Mouse (Mus musculus): Measurements from ENCODE around the gene Prr23a2. TPM values are rescaled to one million over a fixed set of nuclear protein-coding genes. Genes with fewer than 3 reads are reported as not detected.
A peak's percentile ranks its signal among the peaks of the same experiment; 100 is the strongest.

Prr23a2 gene
- total and polyA plus RNA-seq, 3 experiments: not detected

- Histone ChIP-seq H3K4me3 (no peak within 1 kb of the TSS), H3K79me2 (replicated peaks; ENCODE audit: control insufficient read depth, insufficient read depth, low read length) (no peaks in the 10 kb centered on the region), H3K27ac (no peak within 1 kb of the TSS), H3K4me1 (ENCODE audit: control insufficient read depth, insufficient read depth, low read length) (no peaks in the 10 kb centered on the region), H3K9ac (ENCODE audit: low read depth, low read length) (no peak within 1 kb of the TSS), H3K27me3 (ENCODE audit: control insufficient read depth, insufficient read depth, low read length) (no peaks in the 10 kb centered on the region), H3K36me3 (ENCODE audit: control insufficient read depth, insufficient read depth, low read length) (no peaks in the 10 kb centered on the region)
- TF ChIP-seq CTCF (IDR thresholded peaks at IDR 0.05): no peak
- no peak for TF ChIP-seq POLR2A (IDR thresholded peaks at IDR 0.05; ENCODE audit: insufficient read depth, low read depth, low read length)
- no peak for TF ChIP-seq EP300 (IDR thresholded peaks at IDR 0.05; ENCODE audit: insufficient read depth, low read depth, low read length)
- intact Hi-C loops (cut with DNase I): no loop called here
- no peak for DNase-seq
- WGBS: 51% methylated on average over 22 of the region's 22 CpGs
Measured at GRCm38 (mm10) chr9:98842117-98842516, 14.2 kb upstream of the Prr23a2 start, which contains the start of gene Prr23a1. Gene Prr23a1, plus strand, starts transcription at chr9:98842503.

DNA sequence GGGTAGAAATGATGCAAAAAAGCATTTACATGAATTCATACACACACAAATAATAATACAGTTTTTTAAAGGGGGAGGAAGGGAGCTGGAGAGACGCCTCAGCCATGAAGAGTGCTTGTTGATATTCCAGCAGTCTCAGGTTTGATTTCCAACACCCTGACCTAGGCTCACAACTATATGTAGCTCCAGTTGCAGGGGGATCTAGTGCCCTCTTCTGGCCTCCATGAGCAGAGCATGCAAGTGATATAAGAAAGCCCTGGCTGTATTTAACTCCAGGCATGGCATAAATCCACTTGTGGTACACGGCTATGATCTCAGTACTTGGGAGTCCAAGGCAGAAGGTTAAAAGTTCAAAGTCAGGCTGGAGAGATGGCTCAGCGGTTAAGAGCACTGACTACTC lies 7.2 kb downstream of the Prr23a2 start:
- TF ChIP-seq POLR2A (IDR thresholded peaks at IDR 0.05; ENCODE audit: insufficient read depth, low read depth, low read length) (no peak), EP300 (IDR thresholded peaks at IDR 0.05; ENCODE audit: insufficient read depth, low read depth, low read length) (no peak), CTCF (IDR thresholded peaks at IDR 0.05) (peak; percentile 51)
- no peak overlapping the region for H3K4me3 ChIP-seq
- no peaks in the 10 kb centered on the region for H3K4me1 ChIP-seq (ENCODE audit: control insufficient read depth, insufficient read depth, low read length)
- DNase-seq: no peak
- intact Hi-C loops (cut with DNase I): no loop called here
- no peak overlapping the region for H3K9ac ChIP-seq (ENCODE audit: low read depth, low read length)
- H3K36me3 ChIP-seq (ENCODE audit: control insufficient read depth, insufficient read depth, low read length): no peaks in the 10 kb centered on the region
- peaks cover 3% of the 10 kb centered on the region; the same call in 1 of the 2 replicates for H3K27me3 ChIP-seq (ENCODE audit: control insufficient read depth, insufficient read depth, low read length)
- 63% methylated on average over 3 of the region's 3 CpGs for WGBS
- H3K79me2 ChIP-seq (replicated peaks; ENCODE audit: control insufficient read depth, insufficient read depth, low read length): no peaks in the 10 kb centered on the region
- no peak overlapping the region for H3K27ac ChIP-seq

DNA sequence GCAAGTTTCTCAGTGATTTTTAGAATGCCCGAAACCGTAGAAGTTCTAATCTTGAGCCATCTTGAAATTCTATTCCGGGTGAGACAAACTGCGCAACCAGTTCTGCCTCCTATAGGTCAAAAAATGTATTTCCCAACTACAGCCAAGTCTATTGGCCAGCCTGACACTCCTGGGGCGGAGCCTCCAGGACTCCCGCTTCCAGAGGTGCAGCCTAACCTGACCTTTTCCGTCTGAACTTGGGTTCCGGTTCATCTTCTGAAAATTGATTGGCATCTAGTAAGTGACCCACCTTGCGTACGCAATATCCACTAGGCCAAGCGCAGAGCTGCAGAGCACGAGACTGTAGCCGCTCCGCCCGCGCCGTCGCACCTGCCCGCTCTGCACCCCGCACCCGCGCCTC lies 8.3 kb downstream of the Prr23a2 start, which contains the start of gene Prr23a3:
Gene Prr23a3, plus strand, starts transcription at position 197 of the 400 bp plus-strand sequence.
- TF ChIP-seq POLR2A (IDR thresholded peaks at IDR 0.05; ENCODE audit: insufficient read depth, low read depth, low read length) (no peak), CTCF (IDR thresholded peaks at IDR 0.05) (no peak), EP300 (IDR thresholded peaks at IDR 0.05; ENCODE audit: insufficient read depth, low read depth, low read length) (no peak)
- WGBS: 41% methylated on average over 22 of the region's 22 CpGs
- Histone ChIP-seq H3K27ac (no peak within 1 kb of the TSS), H3K27me3 (ENCODE audit: control insufficient read depth, insufficient read depth, low read length) (peaks cover 3% of the 10 kb centered on the region; the same call in 1 of the 2 replicates), H3K79me2 (replicated peaks; ENCODE audit: control insufficient read depth, insufficient read depth, low read length) (no peaks in the 10 kb centered on the region), H3K9ac (ENCODE audit: low read depth, low read length) (no peak within 1 kb of the TSS), H3K36me3 (ENCODE audit: control insufficient read depth, insufficient read depth, low read length) (no peaks in the 10 kb centered on the region), H3K4me1 (ENCODE audit: control insufficient read depth, insufficient read depth, low read length) (no peaks in the 10 kb centered on the region), H3K4me3 (no peak within 1 kb of the TSS)
- intact Hi-C loops (cut with DNase I): no loop called here
- DNase-seq: no peak

GRCm38 (mm10) chr9:98901486-98901885 lies 45.2 kb downstream of the Prr23a2 start:
- Histone ChIP-seq H3K36me3 (ENCODE audit: control insufficient read depth, insufficient read depth, low read length) (no peaks in the 10 kb centered on the region), H3K27me3 (ENCODE audit: control insufficient read depth, insufficient read depth, low read length) (no peaks in the 10 kb centered on the region), H3K4me3 (no peak overlapping the region), H3K79me2 (replicated peaks; ENCODE audit: control insufficient read depth, insufficient read depth, low read length) (no peaks in the 10 kb centered on the region), H3K9ac (ENCODE audit: low read depth, low read length) (no peak overlapping the region), H3K27ac (no peak overlapping the region), H3K4me1 (ENCODE audit: control insufficient read depth, insufficient read depth, low read length) (no peaks in the 10 kb centered on the region)
- DNase-seq: no peak
- intact Hi-C loops (cut with DNase I): no loop called here
- 48% methylated on average over 1 of the region's 1 CpGs for WGBS
- no peak for TF ChIP-seq POLR2A (IDR thresholded peaks at IDR 0.05; ENCODE audit: insufficient read depth, low read depth, low read length)
- TF ChIP-seq EP300 (IDR thresholded peaks at IDR 0.05; ENCODE audit: insufficient read depth, low read depth, low read length): no peak
- no peak for TF ChIP-seq CTCF (IDR thresholded peaks at IDR 0.05)

GRCm38 (mm10) chr9:98902819-98903218 lies 46.5 kb downstream of the Prr23a2 start, which contains the start of gene 7420426K07Rik:
Gene 7420426K07Rik, plus strand, starts transcription at chr9:98903119.
- 87% methylated on average over 2 of the region's 2 CpGs for WGBS
- Histone ChIP-seq H3K27ac (no peak within 1 kb of the TSS), H3K4me1 (ENCODE audit: control insufficient read depth, insufficient read depth, low read length) (no peaks in the 10 kb centered on the region), H3K9ac (ENCODE audit: low read depth, low read length) (no peak within 1 kb of the TSS), H3K27me3 (ENCODE audit: control insufficient read depth, insufficient read depth, low read length) (no peaks in the 10 kb centered on the region), H3K36me3 (ENCODE audit: control insufficient read depth, insufficient read depth, low read length) (no peaks in the 10 kb centered on the region), H3K79me2 (replicated peaks; ENCODE audit: control insufficient read depth, insufficient read depth, low read length) (no peaks in the 10 kb centered on the region), H3K4me3 (no peak within 1 kb of the TSS)
- TF ChIP-seq CTCF (IDR thresholded peaks at IDR 0.05): no peak
- no peak for TF ChIP-seq EP300 (IDR thresholded peaks at IDR 0.05; ENCODE audit: insufficient read depth, low read depth, low read length)
- no peak for TF ChIP-seq POLR2A (IDR thresholded peaks at IDR 0.05; ENCODE audit: insufficient read depth, low read depth, low read length)
- intact Hi-C loops (cut with DNase I): no loop called here
- DNase-seq: no peak

Other genes with a start within 250 kb of the Prr23a2 start
- not detected for gene Prr23a1, start 14.0 kb upstream of the Prr23a2 start, total RNA-seq (2021)
- gene Prr23a1, start 14.0 kb upstream of the Prr23a2 start, polyA plus RNA-seq (2012; rRNA removed): not detected in 2 replicates
- not detected for gene Prr23a3, start 8.3 kb downstream of the Prr23a2 start, total RNA-seq (2021)
- gene Prr23a3, start 8.3 kb downstream of the Prr23a2 start, polyA plus RNA-seq (2012; rRNA removed): not detected in 2 replicates
- not detected for gene 7420426K07Rik, start 46.6 kb downstream of the Prr23a2 start, total RNA-seq (2021)
- not detected in 2 replicates for gene 7420426K07Rik, start 46.6 kb downstream of the Prr23a2 start, polyA plus RNA-seq (2012; rRNA removed)
- gene Foxl2, start 98.8 kb downstream of the Prr23a2 start, total RNA-seq (2021): not detected
- gene Foxl2, start 98.8 kb downstream of the Prr23a2 start, polyA plus RNA-seq (2012; rRNA removed): not detected in 2 replicates
- gene Faim, start 129.9 kb downstream of the Prr23a2 start, total RNA-seq (2021): 1 to 10 TPM; 4.1 to 5.4 TPM
- gene Faim, start 129.9 kb downstream of the Prr23a2 start, polyA plus RNA-seq (2012; rRNA removed): 2.1 and 3.7 TPM in 2 replicates
- gene Gm1123, start 179.2 kb downstream of the Prr23a2 start, total RNA-seq (2021): not detected
- gene Gm1123, start 179.2 kb downstream of the Prr23a2 start, polyA plus RNA-seq (2012; rRNA removed): 0.12 TPM in 1 of 2 replicates, not detected in the other